Mouse (Mus musculus): ENCODE results near the gene Tax1bp3.

Tax1bp3 gene

GRCm38 (mm10) chr11:73228881-73229280 is 52.0 kb downstream of the Tax1bp3 start:
- DNase-seq (ENCODE audit: low read depth, low spot score) = no peak

- DNase-seq (ENCODE audit: low read depth, low spot score) = no peak
Measured at GRCm38 (mm10) chr11:73230081-73230480, 53.2 kb downstream of the Tax1bp3 start.

- no peak for DNase-seq (ENCODE audit: low read depth, low spot score)
Measured at GRCm38 (mm10) chr11:73232513-73232912, 55.6 kb downstream of the Tax1bp3 start.

All from 3T3-L1 (cell line).